Mouse (Mus musculus): ENCODE measurements around the gene Tlr12.
"Not testable (repeated sequence)": the region's sequence is repeated elsewhere in the genome, so short reads cannot be mapped to it uniquely, and the experiment has no call there.

The Tlr12 gene

GRCm38 (mm10) chr4:128618963-128619362 lies 544 bp upstream of the Tlr12 start:
- no peak for DNase-seq

- no peak for DNase-seq
These were observed 877 bp downstream of the Tlr12 start for GRCm38 (mm10) chr4:128617363-128618120.

- DNase-seq: no peak
These were observed 2.7 kb downstream of the Tlr12 start for GRCm38 (mm10) chr4:128615761-128616160.

GRCm38 (mm10) chr4:128613326-128613725 lies 5.1 kb downstream of the Tlr12 start:
- peak; percentile 72 for DNase-seq

GRCm38 (mm10) chr4:128611726-128612125 lies 6.7 kb downstream of the Tlr12 start:
- not testable (repeated sequence) for DNase-seq

GRCm38 (mm10) chr4:128610706-128611105 lies 7.7 kb downstream of the Tlr12 start:
- no peak for DNase-seq

- peak; percentile 99 for DNase-seq
These were observed 8.5 kb downstream of the Tlr12 start, which contains the start of gene Zscan20 for GRCm38 (mm10) chr4:128609925-128610402. Gene Zscan20 (minus strand): TSS chr4:128610098.

GRCm38 (mm10) chr4:128609276-128609924 lies 9.0 kb downstream of the Tlr12 start:
- DNase-seq: peak; percentile 14

- no peak for DNase-seq
These were observed 10.8 kb downstream of the Tlr12 start for GRCm38 (mm10) chr4:128607661-128608060.

GRCm38 (mm10) chr4:128606586-128606985 lies 11.8 kb downstream of the Tlr12 start:
- no peak for DNase-seq

GRCm38 (mm10) chr4:128597801-128598560 lies 20.4 kb downstream of the Tlr12 start:
- DNase-seq: no peak

- peak; percentile 11 for DNase-seq
These were observed 24.4 kb downstream of the Tlr12 start for GRCm38 (mm10) chr4:128594062-128594461.

GRCm38 (mm10) chr4:128593286-128593685 lies 25.1 kb downstream of the Tlr12 start:
- no peak for DNase-seq

- DNase-seq: peak; percentile 46
These were observed 39.2 kb downstream of the Tlr12 start for GRCm38 (mm10) chr4:128579182-128579581.

- DNase-seq: peak; percentile 68
These were observed 42.6 kb downstream of the Tlr12 start for GRCm38 (mm10) chr4:128575811-128576210.
